Mouse (Mus musculus) urinary bladder, adult 2 months (tissue): ENCODE data around the gene Klc2. TPM values are rescaled to one million over a fixed set of nuclear protein-coding genes. Genes with fewer than 3 reads are reported as not detected.
"Not testable (repeated sequence)": the region's sequence is repeated elsewhere in the genome, so short reads cannot be mapped to it uniquely, and the experiment has no call there.

Source experiments
- DNase-seq: peaks from one replicate; pipeline ENCODE4 v3.0.0; 2022; ENCODE audit warnings: low spot score
- polyA plus RNA-seq: library from polyadenylated mRNA; depleted of rRNA; stranded (reverse); fragments of >200 nt; gene quantifications from 2 replicates; pipeline ENCODE4 v1.2.3, GENCODE M21; 2012

The Klc2 gene
- polyA plus RNA-seq, 1 experiment: 28.0 TPM

- DNase-seq: no peak
These were observed 12.3 kb downstream of the Klc2 start for GRCm38 (mm10) chr19:5106074-5106473.

GRCm38 (mm10) chr19:5098363-5099143 is 19.8 kb downstream of the Klc2 start, which contains the start of gene Cnih2:
Cnih2 (minus strand) TSS chr19:5098521.
- DNase-seq: no peak

GRCm38 (mm10) chr19:5097521-5098362 is 20.6 kb downstream of the Klc2 start:
- DNase-seq: no peak

- DNase-seq: no peak
These were observed 22.4 kb downstream of the Klc2 start for GRCm38 (mm10) chr19:5095887-5096474.

- no peak for DNase-seq
These were observed 23.5 kb downstream of the Klc2 start for GRCm38 (mm10) chr19:5094746-5095417.

- peak; percentile 81 for DNase-seq
These were observed 24.1 kb downstream of the Klc2 start for GRCm38 (mm10) chr19:5094243-5094632.

- no peak for DNase-seq
These were observed 24.7 kb downstream of the Klc2 start for GRCm38 (mm10) chr19:5093481-5094242.

GRCm38 (mm10) chr19:5092083-5092482 is 26.3 kb downstream of the Klc2 start:
- DNase-seq: no peak

GRCm38 (mm10) chr19:5089324-5089723 is 29.0 kb downstream of the Klc2 start:
- DNase-seq: no peak

- peak; percentile 84 for DNase-seq
These were observed 30.3 kb downstream of the Klc2 start, which contains the start of gene Yif1a for GRCm38 (mm10) chr19:5087884-5088728. Yif1a (plus strand) TSS chr19:5088538.

- not testable (repeated sequence) for DNase-seq
These were observed 31.8 kb downstream of the Klc2 start for GRCm38 (mm10) chr19:5086533-5086932.

- DNase-seq: no peak
These were observed 33.1 kb downstream of the Klc2 start, which contains the start of gene Tmem151a for GRCm38 (mm10) chr19:5085145-5085863. Tmem151a (minus strand) TSS chr19:5085531.

- no peak for DNase-seq
These were observed 33.6 kb downstream of the Klc2 start for GRCm38 (mm10) chr19:5084834-5085144.

GRCm38 (mm10) chr19:5083961-5084833 is 34.2 kb downstream of the Klc2 start:
- DNase-seq: no peak

GRCm38 (mm10) chr19:5082596-5082995 is 35.8 kb downstream of the Klc2 start:
- DNase-seq: no peak

GRCm38 (mm10) chr19:5082005-5082404 is 36.4 kb downstream of the Klc2 start:
- no peak for DNase-seq

GRCm38 (mm10) chr19:5079279-5079678 is 39.1 kb downstream of the Klc2 start:
- DNase-seq: no peak

- DNase-seq: no peak
These were observed 44.8 kb downstream of the Klc2 start for GRCm38 (mm10) chr19:5073518-5073917.
